Mouse (Mus musculus): ENCODE data around the gene Adam22. TPM values are rescaled to one million over a fixed set of nuclear protein-coding genes. Genes with fewer than 3 reads are reported as not detected.

Gene Adam22
- polyA plus RNA-seq, 1 experiment, result not detected

- no peaks in the 10 kb centered on the region; the same call in 1 of the 2 replicates for H3K4me1 ChIP-seq (ENCODE audit: control insufficient read depth)
- TF ChIP-seq GATA1 (IDR thresholded peaks at IDR 0.05; ENCODE audit: low read length), result no peak
- TF ChIP-seq TAL1 (IDR thresholded peaks at IDR 0.05; ENCODE audit: low read length), result no peak
- H3K9me3 ChIP-seq (ENCODE audit: control insufficient read depth, low read length), result peaks cover 2% of the 10 kb centered on the region; the same call in 1 of the 2 replicates
Measured at GRCm38 (mm10) chr5:8368781-8369180, 821 bp upstream of the Adam22 start.

GRCm38 (mm10) chr5:8368328-8368692, 350 bp upstream of the Adam22 start:
- Histone ChIP-seq H3K4me1 (ENCODE audit: control insufficient read depth) (no peaks in the 10 kb centered on the region; the same call in 1 of the 2 replicates), H3K36me3 (ENCODE audit: control insufficient read depth) (no peaks in the 10 kb centered on the region), H3K27me3 (ENCODE audit: control insufficient read depth) (peaks cover 31% of the 10 kb centered on the region), H3K4me3 (replicated peaks) (no peak overlapping the region), H3K9me3 (ENCODE audit: control insufficient read depth, low read length) (peaks cover 2% of the 10 kb centered on the region; the same call in 1 of the 2 replicates)
- no peak for TF ChIP-seq TAL1 (IDR thresholded peaks at IDR 0.05; ENCODE audit: low read length)

More at GRCm38 (mm10) chr5:8368781-8369180, 821 bp upstream of the Adam22 start:
- H3K27me3 ChIP-seq (ENCODE audit: control insufficient read depth), result peaks cover 31% of the 10 kb centered on the region
- no peak overlapping the region for H3K4me3 ChIP-seq (replicated peaks)
- H3K36me3 ChIP-seq (ENCODE audit: control insufficient read depth), result no peaks in the 10 kb centered on the region

- Histone ChIP-seq H3K36me3 (ENCODE audit: control insufficient read depth) (no peaks in the 10 kb centered on the region), H3K27me3 (ENCODE audit: control insufficient read depth) (peaks cover 31% of the 10 kb centered on the region), H3K4me1 (ENCODE audit: control insufficient read depth) (no peaks in the 10 kb centered on the region; the same call in 1 of the 2 replicates), H3K4me3 (replicated peaks) (no peak overlapping the region), H3K9me3 (ENCODE audit: control insufficient read depth, low read length) (peaks cover 2% of the 10 kb centered on the region; the same call in 1 of the 2 replicates)
- TF ChIP-seq GATA1 (IDR thresholded peaks at IDR 0.05; ENCODE audit: low read length) (no peak), TAL1 (IDR thresholded peaks at IDR 0.05; ENCODE audit: low read length) (no peak)
Measured at GRCm38 (mm10) chr5:8366771-8367613, 968 bp downstream of the Adam22 start.

GRCm38 (mm10) chr5:8362361-8362760, 5.6 kb downstream of the Adam22 start:
- H3K4me3 ChIP-seq (replicated peaks), result no peak overlapping the region
- peaks cover 12% of the 10 kb centered on the region for H3K27me3 ChIP-seq (ENCODE audit: control insufficient read depth)
- H3K9me3 ChIP-seq (ENCODE audit: control insufficient read depth, low read length), result no peaks in the 10 kb centered on the region; the same call in 1 of the 2 replicates
- TF ChIP-seq GATA1 (IDR thresholded peaks at IDR 0.05; ENCODE audit: low read length), result no peak
- TF ChIP-seq TAL1 (IDR thresholded peaks at IDR 0.05; ENCODE audit: low read length), result no peak
- H3K36me3 ChIP-seq (ENCODE audit: control insufficient read depth), result no peaks in the 10 kb centered on the region
- no peaks in the 10 kb centered on the region for H3K4me1 ChIP-seq (ENCODE audit: control insufficient read depth)

- Histone ChIP-seq H3K9me3 (ENCODE audit: control insufficient read depth, low read length) (no peaks in the 10 kb centered on the region), H3K36me3 (ENCODE audit: control insufficient read depth) (no peaks in the 10 kb centered on the region), H3K4me3 (replicated peaks) (no peak overlapping the region), H3K4me1 (ENCODE audit: control insufficient read depth) (no peaks in the 10 kb centered on the region), H3K27me3 (ENCODE audit: control insufficient read depth) (no peaks in the 10 kb centered on the region)
- no peak for TF ChIP-seq TAL1 (IDR thresholded peaks at IDR 0.05; ENCODE audit: low read length)
- no peak for TF ChIP-seq GATA1 (IDR thresholded peaks at IDR 0.05; ENCODE audit: low read length)
Measured at GRCm38 (mm10) chr5:8357677-8358076, 10.3 kb downstream of the Adam22 start.

GRCm38 (mm10) chr5:8356885-8357651, 10.9 kb downstream of the Adam22 start:
- H3K36me3 ChIP-seq (ENCODE audit: control insufficient read depth), result no peaks in the 10 kb centered on the region
- no peaks in the 10 kb centered on the region for H3K4me1 ChIP-seq (ENCODE audit: control insufficient read depth)
- no peak for TF ChIP-seq GATA1 (IDR thresholded peaks at IDR 0.05; ENCODE audit: low read length)
- TF ChIP-seq TAL1 (IDR thresholded peaks at IDR 0.05; ENCODE audit: low read length), result no peak
- no peaks in the 10 kb centered on the region for H3K27me3 ChIP-seq (ENCODE audit: control insufficient read depth)
- no peak overlapping the region for H3K4me3 ChIP-seq (replicated peaks)
- no peaks in the 10 kb centered on the region for H3K9me3 ChIP-seq (ENCODE audit: control insufficient read depth, low read length)

- H3K9me3 ChIP-seq (ENCODE audit: control insufficient read depth, low read length), result no peaks in the 10 kb centered on the region
- no peak overlapping the region for H3K4me3 ChIP-seq (replicated peaks)
- no peaks in the 10 kb centered on the region for H3K27me3 ChIP-seq (ENCODE audit: control insufficient read depth)
- TF ChIP-seq GATA1 (IDR thresholded peaks at IDR 0.05; ENCODE audit: low read length) (no peak), TAL1 (IDR thresholded peaks at IDR 0.05; ENCODE audit: low read length) (no peak)
- H3K4me1 ChIP-seq (ENCODE audit: control insufficient read depth), result no peaks in the 10 kb centered on the region
- no peaks in the 10 kb centered on the region for H3K36me3 ChIP-seq (ENCODE audit: control insufficient read depth)
Measured at GRCm38 (mm10) chr5:8356326-8356725, 11.6 kb downstream of the Adam22 start.

- Histone ChIP-seq H3K27me3 (ENCODE audit: control insufficient read depth) (no peaks in the 10 kb centered on the region), H3K4me3 (replicated peaks) (no peak overlapping the region), H3K4me1 (ENCODE audit: control insufficient read depth) (no peaks in the 10 kb centered on the region), H3K9me3 (ENCODE audit: control insufficient read depth, low read length) (no peaks in the 10 kb centered on the region), H3K36me3 (ENCODE audit: control insufficient read depth) (no peaks in the 10 kb centered on the region)
- TF ChIP-seq GATA1 (IDR thresholded peaks at IDR 0.05; ENCODE audit: low read length), result no peak
- no peak for TF ChIP-seq TAL1 (IDR thresholded peaks at IDR 0.05; ENCODE audit: low read length)
Measured at GRCm38 (mm10) chr5:8349557-8349956, 18.4 kb downstream of the Adam22 start.

GRCm38 (mm10) chr5:8346329-8346728, 21.6 kb downstream of the Adam22 start:
- TF ChIP-seq GATA1 (IDR thresholded peaks at IDR 0.05; ENCODE audit: low read length), result no peak
- TF ChIP-seq TAL1 (IDR thresholded peaks at IDR 0.05; ENCODE audit: low read length), result no peak
- no peaks in the 10 kb centered on the region for H3K36me3 ChIP-seq (ENCODE audit: control insufficient read depth)
- H3K4me1 ChIP-seq (ENCODE audit: control insufficient read depth), result no peaks in the 10 kb centered on the region
- no peaks in the 10 kb centered on the region for H3K9me3 ChIP-seq (ENCODE audit: control insufficient read depth, low read length)
- H3K27me3 ChIP-seq (ENCODE audit: control insufficient read depth), result no peaks in the 10 kb centered on the region
- H3K4me3 ChIP-seq (replicated peaks), result no peak overlapping the region

Data from erythroblast, embryonic 14.5 days (primary cell).